8 mouse cellular contexts compared by ENCODE assay signal in genomic region chr5:31240637-31241521, GRCm38 (mm10). TPM values are rescaled to one million over a fixed set of nuclear protein-coding genes. Genes with fewer than 3 reads are reported as not detected.
DNase-seq lines count a peak whose midpoint lies in the region; ATAC-seq and TF ChIP-seq lines count a peak whose summit lies in the region.

TSS of gene Nrbp1 (plus strand) at chr5:31240864.
TSS of gene Gm9970 (minus strand) at chr5:31241232.

- peak; percentile 19 for TF ChIP-seq POLR2A in ES-Bruce4 (IDR thresholded peaks at IDR 0.05; ENCODE audit: insufficient read depth, low read length)

- TF ChIP-seq EP300 in ES-Bruce4 (IDR thresholded peaks at IDR 0.05; ENCODE audit: insufficient read depth, low read depth, low read length): no peak
- no peak for TF ChIP-seq EP300 in heart, postnatal 0 days (IDR thresholded peaks at IDR 0.05; ENCODE audit: low read depth)
- no peak for TF ChIP-seq EP300 in stomach, postnatal 0 days (optimal IDR thresholded peaks at IDR 0.05)

- WGBS in forebrain, embryonic 12.5 days: under 1% methylated on average over 99 of the region's 103 CpGs
- under 1% methylated on average over 92 of the region's 103 CpGs for WGBS in heart, postnatal 0 days
- WGBS in liver, embryonic 16.5 days (ENCODE audit: insufficient replicate concordance): 0% methylated on average over 70 of the region's 103 CpGs
- whole genome bisulfite sequencing in neural tube, embryonic 12.5 days: under 1% methylated on average over 91 of the region's 103 CpGs
- WGBS in stomach, postnatal 0 days: 1% methylated on average over 67 of the region's 103 CpGs

- H3K36me3 ChIP-seq in ES-Bruce4 (ENCODE audit: control insufficient read depth, insufficient read depth, low read length, poor library complexity, severe bottlenecking): no peaks in the 10 kb centered on the region
- peaks cover 23% of the 10 kb centered on the region for H3K36me3 ChIP-seq in forebrain, embryonic 12.5 days (replicated peaks)
- H3K36me3 ChIP-seq in heart, postnatal 0 days (replicated peaks; ENCODE audit: control insufficient read depth, insufficient read depth, low read length): peaks cover 23% of the 10 kb centered on the region
- H3K36me3 ChIP-seq in liver, embryonic 16.5 days (ENCODE audit: control insufficient read depth, insufficient read depth): peaks cover 10% of the 10 kb centered on the region
- H3K36me3 ChIP-seq in neural tube, embryonic 12.5 days: peaks cover 23% of the 10 kb centered on the region
- H3K36me3 ChIP-seq in stomach, postnatal 0 days (ENCODE audit: control insufficient read depth, insufficient read depth, low read length): peaks cover 15% of the 10 kb centered on the region; the same call in 1 of the 2 replicates

- peak within 1 kb of the TSS; percentile 85 for H3K4me2 ChIP-seq in forebrain, embryonic 12.5 days
- H3K4me2 ChIP-seq in heart, postnatal 0 days (ENCODE audit: low read depth, low read length): peak within 1 kb of the TSS; percentile 81
- H3K4me2 ChIP-seq in liver, embryonic 16.5 days (ENCODE audit: low read depth, low read length): peak within 1 kb of the TSS; percentile 94
- peak within 1 kb of the TSS; percentile 68 for H3K4me2 ChIP-seq in neural tube, embryonic 12.5 days (replicated peaks)
- peak within 1 kb of the TSS; percentile 66 for H3K4me2 ChIP-seq in stomach, postnatal 0 days (replicated peaks; ENCODE audit: low read depth)

- ATAC-seq in forebrain, embryonic 12.5 days (ENCODE audit: low FRiP score): peak; percentile 99
- peak; percentile 98 for ATAC-seq in heart, postnatal 0 days (ENCODE audit: insufficient read depth, low read depth)
- ATAC-seq in liver, embryonic 16.5 days (ENCODE audit: low read depth): peak; percentile 97
- peak; percentile 99 for ATAC-seq in neural tube, embryonic 12.5 days (ENCODE audit: low FRiP score, low read depth)
- ATAC-seq in stomach, postnatal 0 days (ENCODE audit: low FRiP score, low TSS enrichment): peak; percentile 98

- peak within 1 kb of the TSS; percentile 85 for H3K9ac ChIP-seq in ES-Bruce4 (ENCODE audit: low read depth, poor library complexity, severe bottlenecking)
- peak within 1 kb of the TSS; percentile 96 for H3K9ac ChIP-seq in forebrain, embryonic 12.5 days
- H3K9ac ChIP-seq in heart, postnatal 0 days (replicated peaks; ENCODE audit: low read depth, low read length): peak within 1 kb of the TSS; percentile 92
- peak within 1 kb of the TSS; percentile 99 for H3K9ac ChIP-seq in liver, embryonic 16.5 days (ENCODE audit: low read depth, low read length)
- H3K9ac ChIP-seq in neural tube, embryonic 12.5 days: peak within 1 kb of the TSS; percentile 97
- H3K9ac ChIP-seq in stomach, postnatal 0 days (ENCODE audit: low read length): peak within 1 kb of the TSS; percentile 99

- no peaks in the 10 kb centered on the region for H3K9me3 ChIP-seq in ES-Bruce4 (replicated peaks; ENCODE audit: control insufficient read depth, insufficient read depth, low read length, poor library complexity, severe bottlenecking)
- H3K9me3 ChIP-seq in forebrain, embryonic 12.5 days: 0 out of 2 replicates have a peak, but pooled peaks cover 3% of the 10 kb centered on the region
- H3K9me3 ChIP-seq in heart, postnatal 0 days (replicated peaks; ENCODE audit: control insufficient read depth, low read length): no peaks in the 10 kb centered on the region
- H3K9me3 ChIP-seq in liver, embryonic 16.5 days (replicated peaks; ENCODE audit: control insufficient read depth, low read length): no peaks in the 10 kb centered on the region
- H3K9me3 ChIP-seq in neural tube, embryonic 12.5 days: peaks cover 3% of the 10 kb centered on the region
- H3K9me3 ChIP-seq in stomach, postnatal 0 days (ENCODE audit: control insufficient read depth, low read length): no peaks in the 10 kb centered on the region

- DNase-seq in c-Kit-positive CD71-positive TER-119-positive erythroid progenitor cells, embryonic 14.5 days (ENCODE audit: low spot score): peak; percentile 92
- peak; percentile 94 for DNase-seq in heart, postnatal 0 days (ENCODE audit: low spot score)
- peak; percentile 96 to 98 for DNase-seq in kidney, postnatal 4 days
- peak; percentile 97 for DNase-seq in stomach, postnatal 0 days (ENCODE audit: low spot score)

- H3K27ac ChIP-seq in ES-Bruce4 (ENCODE audit: insufficient read depth, low read length): peak within 1 kb of the TSS; percentile 51; the same call in 1 of the 2 replicates
- peak within 1 kb of the TSS; percentile 98 for H3K27ac ChIP-seq in forebrain, embryonic 12.5 days
- peak within 1 kb of the TSS; percentile 97 for H3K27ac ChIP-seq in heart, postnatal 0 days (ENCODE audit: low read depth)
- peak within 1 kb of the TSS; percentile 96 for H3K27ac ChIP-seq in liver, embryonic 16.5 days (ENCODE audit: low read length)
- H3K27ac ChIP-seq in neural tube, embryonic 12.5 days: peak within 1 kb of the TSS; percentile 96
- peak within 1 kb of the TSS; percentile 99 for H3K27ac ChIP-seq in stomach, postnatal 0 days (replicated peaks)

- no peak for TF ChIP-seq CTCF in ES-Bruce4 (IDR thresholded peaks at IDR 0.05; ENCODE audit: low read depth, low read length)
- TF ChIP-seq CTCF in heart, postnatal 0 days (IDR thresholded peaks at IDR 0.05; ENCODE audit: low read depth): no peak
- TF ChIP-seq CTCF in stomach, postnatal 0 days (IDR thresholded peaks at IDR 0.05; ENCODE audit: low read depth): peak; percentile 29; the same call in 1 of the 2 replicates

- H3K27me3 ChIP-seq in ES-Bruce4 (ENCODE audit: control insufficient read depth, insufficient read depth, low read length, poor library complexity, severe bottlenecking): no peaks in the 10 kb centered on the region
- no peaks in the 10 kb centered on the region for H3K27me3 ChIP-seq in forebrain, embryonic 12.5 days
- no peaks in the 10 kb centered on the region for H3K27me3 ChIP-seq in heart, postnatal 0 days (ENCODE audit: control insufficient read depth, insufficient read depth, low read length)
- H3K27me3 ChIP-seq in liver, embryonic 16.5 days (ENCODE audit: control insufficient read depth, insufficient read depth, low read depth, low read length): no peaks in the 10 kb centered on the region
- no peaks in the 10 kb centered on the region for H3K27me3 ChIP-seq in neural tube, embryonic 12.5 days (replicated peaks)
- H3K27me3 ChIP-seq in stomach, postnatal 0 days (ENCODE audit: control insufficient read depth, insufficient read depth, low read length): no peaks in the 10 kb centered on the region

- H3K4me3 ChIP-seq in ES-Bruce4 (ENCODE audit: low read depth, low read length): peak within 1 kb of the TSS; percentile 94
- peak within 1 kb of the TSS; percentile 98 for H3K4me3 ChIP-seq in forebrain, embryonic 12.5 days (replicated peaks)
- H3K4me3 ChIP-seq in heart, postnatal 0 days (ENCODE audit: low read depth, low read length): peak within 1 kb of the TSS; percentile 81
- H3K4me3 ChIP-seq in liver, embryonic 16.5 days (ENCODE audit: low read depth, low read length): peak within 1 kb of the TSS; percentile 99
- peak within 1 kb of the TSS; percentile 98 for H3K4me3 ChIP-seq in neural tube, embryonic 12.5 days
- H3K4me3 ChIP-seq in stomach, postnatal 0 days (ENCODE audit: low read depth, low read length): peak within 1 kb of the TSS; percentile 96

- H3K4me1 ChIP-seq in ES-Bruce4 (ENCODE audit: control insufficient read depth, insufficient read depth, low read length): no peaks in the 10 kb centered on the region
- H3K4me1 ChIP-seq in forebrain, embryonic 12.5 days: peaks cover 13% of the 10 kb centered on the region
- H3K4me1 ChIP-seq in heart, postnatal 0 days (ENCODE audit: control insufficient read depth, insufficient read depth): peaks cover 6% of the 10 kb centered on the region
- H3K4me1 ChIP-seq in liver, embryonic 16.5 days (ENCODE audit: control insufficient read depth, low read depth, low read length): peaks cover 10% of the 10 kb centered on the region
- H3K4me1 ChIP-seq in neural tube, embryonic 12.5 days: peaks cover 10% of the 10 kb centered on the region
- H3K4me1 ChIP-seq in stomach, postnatal 0 days (replicated peaks; ENCODE audit: control insufficient read depth, insufficient read depth): 0 out of 2 replicates have a peak, but pooled peaks cover 2% of the 10 kb centered on the region

RNA-seq across cellular contexts. Expression of gene Nrbp1, which starts in this region (rescaled TPM):
- polyA plus RNA-seq in ES-Bruce4 (2011; ENCODE audit: insufficient read depth, insufficient read length, low read depth, missing spikeins): 55.4 and 68.6 TPM in 2 replicates
- 137 and 139 TPM in 2 replicates for polyA plus RNA-seq in forebrain, embryonic 12.5 days (2016; fragmentation: Nextera tagmentation; extraction: Ambion mirVana)
- 120 and 124 TPM in 2 replicates for total RNA-seq in heart, postnatal 0 days (2014; rRNA removed; ENCODE audit: low replicate concordance)
- 100 and 104 TPM in 2 replicates for polyA plus RNA-seq in heart, postnatal 0 days (2015; fragmentation: Nextera tagmentation; extraction: Ambion mirVana)
- 44.4 and 44.9 TPM in 2 replicates for polyA plus RNA-seq in liver, embryonic 16.5 days (2015; fragmentation: Nextera tagmentation; extraction: Ambion mirVana)
- polyA plus RNA-seq in neural tube, embryonic 12.5 days (2016; fragmentation: Nextera tagmentation; extraction: Ambion mirVana): 150 TPM in 2 replicates
- polyA plus RNA-seq in stomach, postnatal 0 days (2015; fragmentation: Nextera tagmentation; extraction: Ambion mirVana): 95.3 and 95.9 TPM in 2 replicates

RNA-seq across cellular contexts. Expression of gene Gm9970, which starts in this region (rescaled TPM):
- polyA plus RNA-seq in ES-Bruce4 (2011; ENCODE audit: insufficient read depth, insufficient read length, low read depth, missing spikeins): not detected in 2 replicates
- 0.54 and 0.89 TPM in 2 replicates for polyA plus RNA-seq in forebrain, embryonic 12.5 days (2016; fragmentation: Nextera tagmentation; extraction: Ambion mirVana)
- total RNA-seq in heart, postnatal 0 days (2014; rRNA removed; ENCODE audit: low replicate concordance): not detected in 2 replicates
- 0.70 and 1.1 TPM in 2 replicates for polyA plus RNA-seq in heart, postnatal 0 days (2015; fragmentation: Nextera tagmentation; extraction: Ambion mirVana)
- not detected in 2 replicates for polyA plus RNA-seq in liver, embryonic 16.5 days (2015; fragmentation: Nextera tagmentation; extraction: Ambion mirVana)
- polyA plus RNA-seq in neural tube, embryonic 12.5 days (2016; fragmentation: Nextera tagmentation; extraction: Ambion mirVana): 0.80 and 0.90 TPM in 2 replicates
- polyA plus RNA-seq in stomach, postnatal 0 days (2015; fragmentation: Nextera tagmentation; extraction: Ambion mirVana): 0.38 and 1.0 TPM in 2 replicates

Comparison
In these comparisons a context has a peak if more than half of its experiments do, and no peak if none do; other contexts are left out.
1. Peak in every context shown above with its lines: DNase-seq, ATAC-seq, H3K4me3 ChIP-seq and H3K27ac ChIP-seq.